Mouse (Mus musculus): ENCODE data around the gene Usb1.

- TF ChIP-seq POLR2A (IDR thresholded peaks at IDR 0.05; ENCODE audit: borderline replicate concordance, low read depth, low read length) (no peak), CTCF (IDR thresholded peaks at IDR 0.05; ENCODE audit: low read depth, low read length) (no peak)
These were observed 11.6 kb upstream of the Usb1 start for GRCm38 (mm10) chr8:95320224-95321139.

All from bone marrow macrophage, adult 2 months (primary cell).